Mouse (Mus musculus) CD4-positive, CD25-positive, alpha-beta regulatory T cell (primary cell): Measurements from ENCODE around the gene Usp28. TPM values are rescaled to one million over a fixed set of nuclear protein-coding genes. Genes with fewer than 3 reads are reported as not detected.

Source experiments
- polyA plus RNA-seq: library from polyadenylated mRNA; unstranded; fragments of 100-300 nt; shearing (Covaris generic); gene quantifications from one replicate; pipeline ENCODE4 v1.2.1, GENCODE M21; 2017

The Usp28 gene
- polyA plus RNA-seq = 54.5 TPM

DNA sequence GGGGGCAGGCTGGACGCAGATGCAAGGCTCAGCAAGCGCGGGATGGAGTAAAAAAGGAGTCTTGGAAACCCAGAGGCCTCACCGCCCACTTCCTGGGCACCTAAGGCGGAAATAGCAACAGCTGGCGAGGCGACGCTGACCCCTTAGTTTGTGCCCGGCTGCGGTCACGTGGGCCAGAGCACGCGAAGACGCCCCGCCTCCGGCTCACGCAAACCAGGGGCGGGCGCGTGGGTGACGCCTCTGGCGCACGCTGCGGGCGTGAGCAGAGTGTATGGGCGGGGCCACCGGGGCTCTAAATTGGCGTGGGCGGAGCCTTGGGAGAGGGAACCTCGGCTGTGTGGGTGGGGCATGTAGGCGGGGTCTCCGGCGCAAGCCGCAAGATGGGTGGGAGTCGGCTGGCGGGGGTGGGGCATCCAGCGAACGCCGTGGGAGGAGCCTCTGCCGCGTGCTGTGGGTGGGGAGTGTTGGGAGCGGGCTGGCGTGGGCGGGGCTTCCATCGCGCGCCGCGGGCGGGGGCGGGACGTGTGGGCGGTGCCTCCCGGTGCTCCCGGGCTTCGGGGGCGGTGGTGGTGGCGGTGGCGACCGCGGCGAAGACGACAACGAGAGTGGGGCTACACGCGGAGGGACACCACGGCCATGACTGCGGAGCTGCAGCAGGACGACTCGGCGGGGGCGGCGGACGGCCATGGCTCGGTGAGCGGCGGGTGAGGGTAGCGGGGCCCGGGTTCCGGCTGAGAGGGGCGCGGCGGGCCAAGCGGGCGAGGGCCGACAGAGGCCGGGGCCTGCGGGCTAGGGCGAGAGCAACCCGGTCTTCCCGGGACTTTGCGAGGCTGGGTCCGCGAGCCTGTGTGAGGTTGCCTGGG lies at the start of gene Usp28:
Usp28 (plus strand) TSS at position 531 of the 863 bp plus-strand sequence.

DNA sequence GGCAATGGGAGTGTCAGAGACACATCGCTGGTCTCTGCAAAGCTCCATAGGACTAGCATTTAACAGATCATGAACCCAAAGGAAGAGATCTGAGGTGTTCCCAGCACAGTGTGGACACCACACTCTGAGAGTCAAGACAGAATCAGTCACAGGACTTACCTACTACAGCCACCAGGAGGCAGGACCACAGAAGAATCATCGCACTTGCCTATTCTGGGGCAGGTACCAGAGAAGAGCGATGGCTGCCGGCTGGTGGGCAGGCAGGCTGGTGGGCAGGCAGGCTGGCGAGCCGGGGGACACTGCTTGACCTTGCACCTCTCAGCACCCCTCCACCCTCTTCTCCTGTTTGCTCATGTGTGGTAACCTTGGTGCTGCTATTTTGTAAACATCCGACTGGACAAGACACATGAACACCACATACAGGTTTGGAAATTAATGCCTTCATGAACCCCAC lies 20.6 kb upstream of the Usp28 start, which contains the start of gene Htr3b:
Htr3b (minus strand) TSS at position 404 of the 454 bp plus-strand sequence.

DNA sequence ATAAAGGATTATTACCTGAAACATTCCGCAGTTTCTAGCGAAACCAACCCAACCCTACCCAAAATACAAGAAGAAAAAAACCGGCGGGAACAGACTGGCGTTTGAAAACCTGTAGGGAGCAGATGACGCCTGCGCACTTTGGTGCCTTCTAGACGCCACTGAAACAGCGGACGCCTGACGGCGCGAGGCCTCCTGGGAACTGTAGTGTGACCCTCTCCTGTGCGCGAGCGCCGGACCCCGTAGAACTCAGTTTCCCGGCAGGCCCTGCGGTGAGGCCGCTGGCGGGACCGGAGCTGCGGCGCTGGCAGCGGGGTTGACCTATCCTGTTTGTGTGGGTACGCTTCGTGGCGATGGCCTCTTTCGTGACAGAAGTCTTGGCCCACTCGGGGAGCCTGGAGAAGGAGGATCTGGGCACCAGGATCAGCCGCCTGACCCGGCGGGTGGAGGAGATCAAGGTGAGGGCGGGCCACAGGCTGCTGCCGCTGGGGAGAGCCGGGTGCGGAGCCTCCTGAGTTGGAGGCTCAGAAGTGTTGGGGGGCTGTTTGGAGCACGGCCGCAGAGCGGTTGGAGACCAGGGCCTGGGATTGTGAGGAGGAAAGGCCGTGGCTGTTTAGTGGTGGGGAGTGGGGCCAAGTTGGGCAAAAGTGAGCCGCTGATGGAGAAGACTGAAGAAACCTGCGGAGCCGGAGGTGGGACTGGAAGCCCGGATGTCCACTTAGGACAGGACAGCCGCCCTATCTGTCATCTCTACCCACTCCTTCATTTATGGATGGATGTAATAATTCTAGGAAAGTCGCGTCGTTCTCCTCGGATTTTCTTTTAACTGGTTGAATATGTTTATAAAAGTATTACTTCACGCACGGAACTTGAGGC lies 70.4 kb downstream of the Usp28 start, which contains the start of gene Zw10:
Zw10 (plus strand) TSS at position 281 of the 873 bp plus-strand sequence.

GRCm38 (mm10) chr9:49081107-49081506 lies 95.9 kb downstream of the Usp28 start, which contains the start of gene Tmprss5:
Gene Tmprss5 (plus strand): TSS chr9:49081260.

Other genes with a start within 250 kb of the Usp28 start
- not detected for gene Zbtb16, start 149.2 kb upstream of the Usp28 start, polyA plus RNA-seq
- gene Htr3a, start 74.3 kb upstream of the Usp28 start, polyA plus RNA-seq = not detected
- not detected for gene Htr3b, start 20.4 kb upstream of the Usp28 start, polyA plus RNA-seq
- gene Zw10, start 70.2 kb downstream of the Usp28 start, polyA plus RNA-seq = 47.7 TPM
- gene Tmprss5, start 95.9 kb downstream of the Usp28 start, polyA plus RNA-seq = not detected